Mouse (Mus musculus) liver, embryonic 14.5 days (tissue): ENCODE data around the gene Mageh1. TPM values are rescaled to one million over a fixed set of nuclear protein-coding genes. Genes with fewer than 3 reads are reported as not detected.
"Not testable (repeated sequence)": the region's sequence is repeated elsewhere in the genome, so short reads cannot be mapped to it uniquely, and the experiment has no call there.

ENCODE experiments used
- ATAC-seq: fragments of 200-750 bp; cut with Nextera tagmentation; 2 replicates; pipeline ENCODE4 v1.8.0; 2017; ENCODE audit warnings: moderate number of reproducible peaks, mild to moderate bottlenecking, moderate library complexity; ENCODE audit not compliant: insufficient read depth
- DNase-seq, 3 experiments: peaks; one replicate each; pipeline ENCODE4 v3.0.0-alpha.2; 2012 to 2013; ENCODE audit warnings: low read depth in 3 of 3, low spot score in 3 of 3
- H3K27ac ChIP-seq: fragments of 300-500 bp; sonication (generic); 2 replicates; pipeline ENCODE4 v1.5.1; 2014; ENCODE audit warnings: moderate library complexity, mild to moderate bottlenecking, control low read depth, inconsistent platforms
- H3K27me3 ChIP-seq: fragments of 300-500 bp; sonication (generic); 2 replicates; pipeline ENCODE4 v1.6.1; 2014; ENCODE audit warnings: mild to moderate bottlenecking, low read length, moderate library complexity; ENCODE audit not compliant: control insufficient read depth, insufficient read depth
- H3K36me3 ChIP-seq: fragments of 300-500 bp; sonication (generic); replicated peaks from 2 replicates; pipeline ENCODE4 v1.6.1; 2014; ENCODE audit warnings: low read depth; ENCODE audit not compliant: control insufficient read depth, insufficient read depth
- H3K4me1 ChIP-seq, 2 experiments: fragments of 200-500 bp in 1 of 2; fragments of 300-500 bp in 1 of 2; sonication (generic) in 1 of 2; replicated peaks; 2 replicates each; pipeline ENCODE4 v1.6.1; 2012 to 2014; ENCODE audit warnings: antibody characterized with exemption in 1 of 2, inconsistent platforms in 1 of 2, low read length in 1 of 2; ENCODE audit not compliant: control insufficient read depth in 2 of 2, insufficient read depth in 2 of 2
- H3K4me2 ChIP-seq: fragments of 300-500 bp; sonication (generic); 2 replicates; pipeline ENCODE4 v1.6.1; 2014; ENCODE audit warnings: low read depth, mild to moderate bottlenecking, control low read depth, moderate library complexity
- H3K4me3 ChIP-seq, 2 experiments: fragments of 200-500 bp in 1 of 2; fragments of 300-500 bp in 1 of 2; sonication (generic) in 1 of 2; 2 replicates each; pipeline ENCODE4 v1.5.1; 2012 to 2014; ENCODE audit warnings: low read depth in 2 of 2, low read length in 2 of 2, mild to moderate bottlenecking in 2 of 2, control low read depth in 1 of 2, inconsistent platforms in 1 of 2, moderate library complexity in 1 of 2; ENCODE audit not compliant: insufficient read depth in 1 of 2
- H3K9ac ChIP-seq: fragments of 300-500 bp; sonication (generic); replicated peaks from 2 replicates; pipeline ENCODE4 v1.6.1; 2014; ENCODE audit warnings: mild to moderate bottlenecking, control low read depth, moderate library complexity
- H3K9me3 ChIP-seq: fragments of 300-500 bp; sonication (generic); 2 replicates; pipeline ENCODE4 v1.6.1; 2016; ENCODE audit warnings: low read length, mixed read lengths; ENCODE audit not compliant: control insufficient read depth
- CTCF ChIP-seq: IDR thresholded peaks from 2 replicates; pipeline ENCODE4 v1.5.1; 2016; ENCODE audit warnings: antibody characterized with exemption, low read depth, control low read depth
- EP300 ChIP-seq: IDR thresholded peaks from 2 replicates; pipeline ENCODE4 v1.6.1; 2016; ENCODE audit warnings: antibody characterized with exemption, low read depth
- WGBS: fragments of 180-500 bp; shearing (Covaris S2); extraction: QIAGEN DNeasy Blood & Tissue Kit; methylation state at CpG from one replicate; pipeline ENCODE4 v1.1.7; 2014; ENCODE audit not compliant: insufficient replicate concordance; 5-methylcytosine and 5-hydroxymethylcytosine counted together
- polyA plus RNA-seq, 2 experiments: library from polyadenylated mRNA; depleted of rRNA in 1 of 2; stranded (reverse) in 1 of 2; unstranded in 1 of 2; fragments of >200 nt; fragmentation: Nextera tagmentation in 1 of 2; extraction: Ambion mirVana in 1 of 2; gene quantifications; 2 replicates each; pipeline versions ENCODE4 v1.2.1 to v1.2.3; 2012 to 2014

Mageh1 gene
- polyA plus RNA-seq (2012; rRNA removed) (4.4 and 4.5 TPM in 2 replicates), polyA plus RNA-seq (2014; fragmentation: Nextera tagmentation; extraction: Ambion mirVana) (5.6 and 5.8 TPM in 2 replicates)

DNA sequence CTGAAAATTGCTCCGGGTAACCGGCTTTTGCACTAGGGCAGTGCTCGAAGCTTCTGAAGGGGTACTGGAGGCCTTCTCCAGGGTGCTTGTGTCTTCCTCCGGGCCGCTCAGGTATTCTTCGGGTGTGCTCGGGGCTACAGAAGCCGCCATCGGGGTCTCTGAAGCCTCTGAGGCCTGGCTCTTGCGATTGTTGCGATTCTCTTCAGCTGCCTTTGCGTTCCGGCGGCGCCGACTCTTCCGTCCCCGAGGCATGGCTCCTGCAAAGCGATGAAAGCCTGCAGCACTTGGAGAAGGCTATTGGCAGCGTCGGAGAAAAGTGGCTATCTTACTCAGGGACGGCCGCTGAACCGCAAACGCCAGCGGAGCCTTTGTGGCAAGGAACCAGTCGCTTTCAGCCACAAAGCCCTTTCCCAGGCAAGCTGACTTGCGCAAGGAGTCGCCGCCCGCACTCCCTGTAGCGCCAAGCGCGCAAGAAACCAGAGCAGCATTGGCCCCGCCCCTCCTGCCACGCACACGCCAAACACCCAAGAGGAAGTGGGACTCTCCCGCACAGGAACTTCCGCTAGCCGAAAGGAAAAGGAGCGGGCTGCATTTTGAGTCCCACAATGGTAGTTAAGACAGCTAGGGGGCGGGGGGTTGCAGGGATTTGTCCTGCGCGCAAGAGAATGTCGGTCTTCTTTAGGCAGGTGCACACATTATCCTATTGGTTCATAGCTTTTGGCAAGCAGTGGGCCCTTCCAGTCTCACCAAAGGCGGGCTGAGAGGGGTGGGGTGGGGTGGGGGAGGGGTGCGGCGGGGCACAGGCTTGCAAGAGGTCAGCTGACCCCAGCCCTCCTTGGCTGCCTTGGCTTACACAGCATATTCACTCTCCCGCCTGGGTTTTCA, at the start of gene Mageh1:
Gene Mageh1 (minus strand): TSS at position 489 of the 885 bp plus-strand sequence.
- WGBS = 18% methylated on average over 49 of the region's 49 CpGs
- H3K9me3 ChIP-seq = no peaks in the 10 kb centered on the region
- H3K9ac ChIP-seq = no peak within 1 kb of the TSS
- peak within 1 kb of the TSS; percentile 24 for H3K4me2 ChIP-seq
- peak within 1 kb of the TSS; percentile 21 to 27 for H3K4me3 ChIP-seq
- ATAC-seq (peak; percentile 58; the same call in 1 of the 2 replicates), DNase-seq (peak; percentile 2 to 10 (median 2))
- no peak within 1 kb of the TSS for H3K27ac ChIP-seq
- no peaks in the 10 kb centered on the region for H3K36me3 ChIP-seq
- H3K4me1 ChIP-seq = no peaks in the 10 kb centered on the region
- TF ChIP-seq CTCF (no peak), EP300 (no peak)
- H3K27me3 ChIP-seq = no peaks in the 10 kb centered on the region; the same call in none of the 2 replicates

DNA sequence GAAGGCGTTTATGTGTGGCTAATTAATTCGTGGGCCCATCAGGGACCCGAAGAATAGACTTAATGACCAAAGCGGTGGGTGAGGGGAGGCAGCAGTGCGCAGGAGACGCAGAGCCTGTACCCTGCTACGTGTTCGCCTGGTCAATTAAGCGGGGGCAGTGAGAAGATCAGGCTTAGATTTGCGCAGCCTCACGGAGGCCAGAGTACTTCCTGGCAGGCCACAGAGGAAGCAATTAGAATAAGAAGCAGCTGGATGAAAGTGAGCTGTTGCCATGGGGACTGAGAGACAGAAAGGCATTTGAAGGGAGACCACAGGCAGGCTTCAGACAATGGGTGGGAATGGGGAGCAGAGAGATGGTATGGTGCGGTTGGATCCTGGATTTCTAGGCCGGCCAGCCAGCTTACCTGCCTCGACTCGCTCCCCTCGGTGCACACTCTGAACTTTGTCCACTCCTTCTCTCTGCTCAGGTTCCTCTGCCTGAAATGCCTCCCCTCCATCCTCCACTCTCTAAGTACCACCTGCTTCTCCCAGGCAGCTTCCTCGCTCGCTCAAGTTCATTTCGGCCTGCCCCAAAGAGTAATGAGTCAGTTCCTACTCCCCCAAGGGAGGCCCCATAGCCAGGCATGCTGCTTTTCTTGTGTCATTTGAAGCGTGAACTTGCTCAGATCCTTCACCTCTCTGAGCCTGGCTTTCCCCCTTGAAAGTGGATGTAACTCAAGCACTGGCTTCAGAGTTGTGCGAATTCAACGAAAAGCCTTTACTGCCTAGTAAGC, 783 bp upstream of the Mageh1 start:
- not testable (repeated sequence) for H3K9ac ChIP-seq, H3K36me3 ChIP-seq, ATAC-seq, H3K9me3 ChIP-seq, H3K27me3 ChIP-seq, H3K4me2 ChIP-seq, DNase-seq, H3K27ac ChIP-seq, H3K4me3 ChIP-seq, H3K4me1 ChIP-seq
- 18% methylated on average over 6 of the region's 22 CpGs for WGBS

DNA sequence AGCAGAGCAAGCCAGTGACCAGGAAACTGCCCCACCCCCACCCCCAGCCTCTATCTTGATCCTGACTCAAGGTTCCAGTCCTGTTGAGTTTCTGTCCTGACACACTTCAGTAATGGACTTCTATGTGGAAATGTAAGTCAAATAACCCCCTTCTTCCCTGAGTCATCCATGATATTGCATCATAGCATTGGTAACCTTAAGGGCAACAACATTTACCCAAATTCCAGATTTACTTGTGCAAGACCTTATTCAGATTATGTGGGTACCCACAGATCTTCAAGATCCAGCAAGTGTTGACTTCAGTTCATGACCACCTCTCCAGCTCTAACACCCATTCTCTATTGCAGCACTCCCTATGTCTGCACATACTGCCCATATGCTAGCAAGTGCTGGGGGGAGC, 5.8 kb downstream of the Mageh1 start:
- H3K27me3 ChIP-seq, H3K4me2 ChIP-seq, H3K36me3 ChIP-seq, H3K4me1 ChIP-seq, H3K27ac ChIP-seq, DNase-seq, ATAC-seq, H3K9ac ChIP-seq, H3K4me3 ChIP-seq, H3K9me3 ChIP-seq: not testable (repeated sequence)

- not testable (repeated sequence) for H3K27me3 ChIP-seq, H3K4me2 ChIP-seq, H3K9me3 ChIP-seq, H3K9ac ChIP-seq, H3K4me1 ChIP-seq, H3K27ac ChIP-seq, H3K4me3 ChIP-seq, ATAC-seq, H3K36me3 ChIP-seq, DNase-seq
- WGBS = 40% methylated on average over 2 of the region's 3 CpGs
Observed at GRCm38 (mm10) chrX:153025709-153026108, 11.7 kb downstream of the Mageh1 start.

- not testable (repeated sequence) for H3K4me3 ChIP-seq, H3K27ac ChIP-seq, H3K4me1 ChIP-seq, H3K9ac ChIP-seq, H3K9me3 ChIP-seq, H3K36me3 ChIP-seq, ATAC-seq, H3K27me3 ChIP-seq, H3K4me2 ChIP-seq, DNase-seq
- no CpG with 5 or more reads among the region's 3 CpGs for WGBS
Observed at GRCm38 (mm10) chrX:153025255-153025654, 12.1 kb downstream of the Mageh1 start.
